Mouse (Mus musculus): Measurements from ENCODE around the gene 4930590J08Rik.

DNA sequence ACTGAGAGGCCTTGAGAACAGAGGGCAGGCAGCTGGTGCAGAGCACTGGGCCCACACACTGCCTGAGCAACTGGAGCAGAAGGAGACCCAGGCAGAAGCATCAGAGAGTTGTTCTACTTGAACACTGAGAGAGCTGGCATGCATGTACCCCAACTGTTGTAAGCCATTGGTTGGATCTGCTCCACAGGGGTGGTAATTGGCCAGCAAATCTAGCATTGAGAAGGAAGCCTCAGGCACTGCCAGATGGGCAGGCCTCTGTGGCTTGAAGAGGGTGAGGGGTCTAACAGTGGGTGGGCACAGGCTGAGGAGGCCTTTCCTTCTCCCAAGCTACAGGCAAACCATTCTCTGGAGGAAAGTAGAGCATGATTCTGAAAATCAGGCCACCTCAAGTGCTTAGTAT lies 39.8 kb upstream of the 4930590J08Rik start:
- TF ChIP-seq GATA1 (IDR thresholded peaks at IDR 0.05; ENCODE audit: borderline replicate concordance, low read length): no peak
- no peak for TF ChIP-seq FLI1 (IDR thresholded peaks at IDR 0.05; ENCODE audit: low read length)
